ENCODE assay signal across 26 mouse cellular contexts in genomic region chr13:63502391-63502790, GRCm38 (mm10). TPM values are rescaled to one million over a fixed set of nuclear protein-coding genes. Genes with fewer than 3 reads are reported as not detected.
DNase-seq lines count a peak whose midpoint lies in the region; ATAC-seq and TF ChIP-seq lines count a peak whose summit lies in the region.
"Had no signal": no experiment of that assay in that cellular context is flagged by ENCODE, and none has a peak within 500 bp of the region (broad histone marks: within the 10 kb centered on the region; RNA-seq: fewer than 3 reads in every experiment).

No protein-coding gene starts in this region.

- 87% methylated on average over 2 of the region's 2 CpGs for WGBS in midbrain, embryonic 11.5 days
- 95% methylated on average over 2 of the region's 2 CpGs for WGBS in midbrain, embryonic 13.5 days
- WGBS in stomach, postnatal 0 days: 98% methylated on average over 2 of the region's 2 CpGs

- no peak for ATAC-seq in midbrain, embryonic 11.5 days (ENCODE audit: low FRiP score)
- ATAC-seq in midbrain, embryonic 13.5 days: no peak
- ATAC-seq in CD4-positive, CD25-positive, alpha-beta regulatory T cell, adult 4 months: peak; percentile 45
- no peak for ATAC-seq in stomach, postnatal 0 days (ENCODE audit: low FRiP score, low TSS enrichment)
- ATAC-seq: forebrain, embryonic 16.5 days had no signal

- no peaks in the 10 kb centered on the region for H3K9me3 ChIP-seq in midbrain, embryonic 11.5 days (ENCODE audit: control insufficient read depth, low read length)
- 0 out of 2 replicates have a peak, but pooled peaks cover 4% of the 10 kb centered on the region for H3K9me3 ChIP-seq in midbrain, embryonic 13.5 days
- H3K9me3 ChIP-seq in stomach, postnatal 0 days (ENCODE audit: control insufficient read depth, low read length): no peaks in the 10 kb centered on the region
- H3K9me3 ChIP-seq: heart, embryonic 13.5 days; hindbrain, embryonic 10.5 days; hindbrain, embryonic 15.5 days; limb, embryonic 13.5 days; midbrain, embryonic 12.5 days; neural tube, embryonic 13.5 days had no signal

- H3K4me3 ChIP-seq in midbrain, embryonic 11.5 days (ENCODE audit: low read depth, low read length): no peak overlapping the region
- no peak overlapping the region for H3K4me3 ChIP-seq in midbrain, embryonic 13.5 days (replicated peaks)
- no peak overlapping the region for H3K4me3 ChIP-seq in stomach, postnatal 0 days (ENCODE audit: low read depth, low read length)
- no peak overlapping the region for H3K4me3 ChIP-seq in left cerebral cortex, adult 2 months
- H3K4me3 ChIP-seq: embryonic facial prominence, embryonic 13.5 days; heart, embryonic 13.5 days; hindbrain, embryonic 10.5 days; hindbrain, embryonic 15.5 days; limb, embryonic 13.5 days; midbrain, embryonic 12.5 days; neural tube, embryonic 13.5 days had no signal

- peak; percentile 61 for DNase-seq in midbrain, embryonic 11.5 days (ENCODE audit: low spot score, missing footprints)
- no peak for DNase-seq in stomach, postnatal 0 days (ENCODE audit: low spot score)
- DNase-seq in left cerebral cortex, adult 2 months (ENCODE audit: extremely low spot score in 1 of 2, low spot score in 2 of 2): no peak
- no peak for DNase-seq in frontal cortex, postnatal 14 days (ENCODE audit: low spot score in 2 of 2)
- DNase-seq in gastrocnemius, postnatal 4 days (ENCODE audit: low spot score in 2 of 2): no peak
- DNase-seq: adrenal gland, postnatal 14 days; B cell, adult 2 months; cerebellum, adult 11 months; cerebellum, adult 9-10 months; heart, postnatal 10 days; kidney, adult 9 months; kidney, postnatal 14 days; lung, postnatal 36 days; retina, postnatal 1 day; right cerebral cortex, postnatal 14 days had no signal

- H3K4me2 ChIP-seq in midbrain, embryonic 11.5 days: no peak overlapping the region
- no peak overlapping the region for H3K4me2 ChIP-seq in midbrain, embryonic 13.5 days (replicated peaks)
- H3K4me2 ChIP-seq in stomach, postnatal 0 days (replicated peaks; ENCODE audit: low read depth): no peak overlapping the region
- H3K4me2 ChIP-seq: embryonic facial prominence, embryonic 13.5 days; heart, embryonic 13.5 days; hindbrain, embryonic 15.5 days; limb, embryonic 13.5 days; liver, embryonic 11.5 days; midbrain, embryonic 12.5 days; neural tube, embryonic 13.5 days had no signal

- no peak for TF ChIP-seq EP300 in stomach, postnatal 0 days (optimal IDR thresholded peaks at IDR 0.05)

- H3K9ac ChIP-seq in midbrain, embryonic 11.5 days (ENCODE audit: low read length): no peak overlapping the region
- H3K9ac ChIP-seq in midbrain, embryonic 13.5 days (replicated peaks): no peak overlapping the region
- H3K9ac ChIP-seq in stomach, postnatal 0 days (ENCODE audit: low read length): no peak overlapping the region
- H3K9ac ChIP-seq: embryonic facial prominence, embryonic 13.5 days; heart, embryonic 13.5 days; hindbrain, embryonic 15.5 days; limb, embryonic 13.5 days; midbrain, embryonic 12.5 days; neural tube, embryonic 13.5 days had no signal

- H3K27ac ChIP-seq in midbrain, embryonic 11.5 days (ENCODE audit: low read depth, low read length): no peak overlapping the region
- no peak overlapping the region for H3K27ac ChIP-seq in midbrain, embryonic 13.5 days
- no peak overlapping the region for H3K27ac ChIP-seq in stomach, postnatal 0 days (replicated peaks)
- no peak overlapping the region for H3K27ac ChIP-seq in left cerebral cortex, adult 2 months
- H3K27ac ChIP-seq: embryonic facial prominence, embryonic 13.5 days; heart, embryonic 13.5 days; hindbrain, embryonic 10.5 days; hindbrain, embryonic 15.5 days; limb, embryonic 13.5 days; midbrain, embryonic 12.5 days; neural tube, embryonic 13.5 days had no signal

- intact Hi-C loops in left cerebral cortex, adult 2 months (cut with DNase I): no loop called here

- TF ChIP-seq CTCF in stomach, postnatal 0 days (IDR thresholded peaks at IDR 0.05; ENCODE audit: low read depth): peak; percentile 12; the same call in 1 of the 2 replicates
- no peak for TF ChIP-seq CTCF in left cerebral cortex, adult 2 months (IDR thresholded peaks at IDR 0.05)

- H3K27me3 ChIP-seq in midbrain, embryonic 11.5 days (ENCODE audit: control insufficient read depth, insufficient read depth, low read length): no peaks in the 10 kb centered on the region
- H3K27me3 ChIP-seq in midbrain, embryonic 13.5 days: no peaks in the 10 kb centered on the region
- no peaks in the 10 kb centered on the region for H3K27me3 ChIP-seq in stomach, postnatal 0 days (ENCODE audit: control insufficient read depth, insufficient read depth, low read length)
- H3K27me3 ChIP-seq: embryonic facial prominence, embryonic 13.5 days; heart, embryonic 13.5 days; hindbrain, embryonic 15.5 days; limb, embryonic 13.5 days; midbrain, embryonic 12.5 days; neural tube, embryonic 13.5 days had no signal

- no peaks in the 10 kb centered on the region for H3K4me1 ChIP-seq in midbrain, embryonic 11.5 days (ENCODE audit: control insufficient read depth, insufficient read depth, low read length)
- H3K4me1 ChIP-seq in midbrain, embryonic 13.5 days (replicated peaks): no peaks in the 10 kb centered on the region
- no peaks in the 10 kb centered on the region for H3K4me1 ChIP-seq in stomach, postnatal 0 days (replicated peaks; ENCODE audit: control insufficient read depth, insufficient read depth)
- H3K4me1 ChIP-seq: embryonic facial prominence, embryonic 13.5 days; heart, embryonic 13.5 days; hindbrain, embryonic 15.5 days; limb, embryonic 13.5 days had no signal

- H3K36me3 ChIP-seq in midbrain, embryonic 11.5 days (ENCODE audit: control insufficient read depth, insufficient read depth, low read length): no peaks in the 10 kb centered on the region
- peaks cover under 1% of the 10 kb centered on the region for H3K36me3 ChIP-seq in midbrain, embryonic 13.5 days
- H3K36me3 ChIP-seq in stomach, postnatal 0 days (ENCODE audit: control insufficient read depth, insufficient read depth, low read length): no peaks in the 10 kb centered on the region
- H3K36me3 ChIP-seq: hindbrain, embryonic 15.5 days had no signal

RNA-seq across cellular contexts. Expression of gene Fancc, which starts 5.3 kb away (rescaled TPM):
- 23.7 and 23.9 TPM in 2 replicates for polyA plus RNA-seq in midbrain, embryonic 11.5 days (2014; fragmentation: Nextera tagmentation; extraction: Ambion mirVana)
- polyA plus RNA-seq in midbrain, embryonic 13.5 days (2015; fragmentation: Nextera tagmentation; extraction: Ambion mirVana): 17.6 and 19.7 TPM in 2 replicates
- 10 to 100 TPM; 21.9 to 23.4 TPM for polyA plus RNA-seq in CD4-positive, CD25-positive, alpha-beta regulatory T cell, adult 4 months (2017; shearing (Covaris generic))
- 9.3 TPM in 2 replicates for polyA plus RNA-seq in stomach, postnatal 0 days (2015; fragmentation: Nextera tagmentation; extraction: Ambion mirVana)
- total RNA-seq in left cerebral cortex, adult 2 months (2021): 1 to 10 TPM; 7.8 to 8.3 TPM
- 1 to 10 TPM; 8.0 to 9.0 TPM for total RNA-seq in gastrocnemius, postnatal 4 days (2021)
